Mouse (Mus musculus): ENCODE data around the gene Ube2v1.

The Ube2v1 gene

GRCm38 (mm10) chr2:167562101-167562500 lies 69.8 kb downstream of the Ube2v1 start:
- DNase-seq (ENCODE audit: low read depth): no peak

- DNase-seq (ENCODE audit: low read depth): no peak
These were observed 72.5 kb downstream of the Ube2v1 start for GRCm38 (mm10) chr2:167559413-167559812.

All from naive thymus-derived CD4-positive, alpha-beta T cell, adult 2 months (primary cell).